Mouse (Mus musculus) heart, embryonic 15.5 days (tissue): ENCODE results near the gene Fmo2. TPM values are rescaled to one million over a fixed set of nuclear protein-coding genes. Genes with fewer than 3 reads are reported as not detected.

Experiments
- ATAC-seq: fragments of 200-750 bp; cut with Nextera tagmentation; replicated peaks from 2 replicates; pipeline ENCODE4 v1.8.0; 2017; ENCODE audit warnings: low read depth, moderate TSS enrichment; ENCODE audit not compliant: insufficient number of reproducible peaks, insufficient read depth, low FRiP score
- H3K27ac ChIP-seq: fragments of 300-500 bp; sonication (generic); 2 replicates; pipeline ENCODE4 v1.5.1; 2015; ENCODE audit warnings: mild to moderate bottlenecking, inconsistent platforms
- H3K27me3 ChIP-seq: fragments of 300-500 bp; sonication (generic); 2 replicates; pipeline ENCODE4 v1.6.1; 2015; ENCODE audit warnings: inconsistent platforms
- H3K36me3 ChIP-seq: fragments of 300-500 bp; sonication (generic); 2 replicates; pipeline ENCODE4 v1.6.1; 2015; ENCODE audit warnings: mild to moderate bottlenecking, inconsistent platforms
- H3K4me1 ChIP-seq: fragments of 300-500 bp; sonication (generic); replicated peaks from 2 replicates; pipeline ENCODE4 v1.6.1; 2015; ENCODE audit warnings: inconsistent platforms
- H3K4me2 ChIP-seq: fragments of 300-500 bp; sonication (generic); 2 replicates; pipeline ENCODE4 v1.6.1; 2015; ENCODE audit warnings: inconsistent platforms, mild to moderate bottlenecking, moderate library complexity
- H3K4me3 ChIP-seq: fragments of 300-500 bp; sonication (generic); 2 replicates; pipeline ENCODE4 v1.5.1; 2015; ENCODE audit warnings: mild to moderate bottlenecking, inconsistent platforms
- H3K9ac ChIP-seq: fragments of 300-500 bp; sonication (generic); 2 replicates; pipeline ENCODE4 v1.6.1; 2015; ENCODE audit warnings: mild to moderate bottlenecking, inconsistent platforms
- H3K9me3 ChIP-seq: fragments of 300-500 bp; sonication (generic); replicated peaks from 2 replicates; pipeline ENCODE4 v1.6.1; 2016; ENCODE audit warnings: inconsistent platforms
- WGBS: fragments of 180-500 bp; shearing (Covaris S2); methylation state at CpG from one replicate; pipeline ENCODE4 v1.1.7; 2015; ENCODE audit warnings: mixed read lengths; 5-methylcytosine and 5-hydroxymethylcytosine counted together
- polyA plus RNA-seq: library from polyadenylated mRNA; unstranded; fragments of >200 nt; fragmentation: Nextera tagmentation; extraction: Ambion mirVana; gene quantifications from 2 replicates; pipeline ENCODE4 v1.2.1, GENCODE M21; 2015

Gene Fmo2
- polyA plus RNA-seq, 1 experiment from 2014 or later, result 8.0 TPM

- Histone ChIP-seq H3K4me1 (no peaks in the 10 kb centered on the region), H3K27me3 (no peaks in the 10 kb centered on the region), H3K4me3 (no peak overlapping the region), H3K36me3 (no peaks in the 10 kb centered on the region), H3K9me3 (no peaks in the 10 kb centered on the region), H3K9ac (no peak overlapping the region), H3K27ac (no peak overlapping the region), H3K4me2 (no peak overlapping the region)
- 85% methylated on average over 7 of the region's 7 CpGs for WGBS
- ATAC-seq, result no peak
These were observed 10.9 kb downstream of the Fmo2 start for GRCm38 (mm10) chr1:162887644-162888043.

GRCm38 (mm10) chr1:162886138-162886816 lies 12.2 kb downstream of the Fmo2 start:
- 81% methylated on average over 11 of the region's 11 CpGs for WGBS
- H3K4me2 ChIP-seq, result no peak overlapping the region
- H3K27me3 ChIP-seq, result no peaks in the 10 kb centered on the region
- H3K9ac ChIP-seq, result no peak overlapping the region
- H3K9me3 ChIP-seq, result no peaks in the 10 kb centered on the region
- no peak overlapping the region for H3K4me3 ChIP-seq
- H3K4me1 ChIP-seq, result no peaks in the 10 kb centered on the region
- ATAC-seq, result no peak
- H3K36me3 ChIP-seq, result no peaks in the 10 kb centered on the region
- no peak overlapping the region for H3K27ac ChIP-seq

GRCm38 (mm10) chr1:162882681-162883080 lies 15.8 kb downstream of the Fmo2 start:
- ATAC-seq, result no peak
- H3K4me2 ChIP-seq, result no peak overlapping the region
- WGBS, result 55% methylated on average over 4 of the region's 4 CpGs

GRCm38 (mm10) chr1:162879595-162880369 lies 18.7 kb downstream of the Fmo2 start:
- no peaks in the 10 kb centered on the region for H3K27me3 ChIP-seq
- ATAC-seq, result peak; percentile 35; the same call in 1 of the 2 replicates
- no peak overlapping the region for H3K27ac ChIP-seq
- 50% methylated on average over 11 of the region's 11 CpGs for WGBS
- no peak overlapping the region for H3K4me3 ChIP-seq
- H3K9me3 ChIP-seq, result no peaks in the 10 kb centered on the region
- no peaks in the 10 kb centered on the region for H3K4me1 ChIP-seq
- H3K4me2 ChIP-seq, result no peak overlapping the region
- no peaks in the 10 kb centered on the region for H3K36me3 ChIP-seq
- H3K9ac ChIP-seq, result no peak overlapping the region

More at GRCm38 (mm10) chr1:162882681-162883080, 15.8 kb downstream of the Fmo2 start:
- no peak overlapping the region for H3K4me3 ChIP-seq
- no peaks in the 10 kb centered on the region for H3K27me3 ChIP-seq
- no peaks in the 10 kb centered on the region for H3K9me3 ChIP-seq
- no peak overlapping the region for H3K27ac ChIP-seq
- no peak overlapping the region for H3K9ac ChIP-seq
- no peaks in the 10 kb centered on the region for H3K36me3 ChIP-seq
- H3K4me1 ChIP-seq, result no peaks in the 10 kb centered on the region

GRCm38 (mm10) chr1:162875091-162875490 lies 23.4 kb downstream of the Fmo2 start:
- Histone ChIP-seq H3K27ac (no peak overlapping the region), H3K4me3 (no peak overlapping the region), H3K4me2 (no peak overlapping the region), H3K4me1 (peaks cover 4% of the 10 kb centered on the region; the same call in 1 of the 2 replicates), H3K27me3 (no peaks in the 10 kb centered on the region), H3K9ac (no peak overlapping the region), H3K9me3 (no peaks in the 10 kb centered on the region), H3K36me3 (no peaks in the 10 kb centered on the region)
- 30% methylated on average over 3 of the region's 3 CpGs for WGBS
- no peak for ATAC-seq

GRCm38 (mm10) chr1:162871701-162872311 lies 26.7 kb downstream of the Fmo2 start:
- no peaks in the 10 kb centered on the region for H3K27me3 ChIP-seq
- 27% methylated on average over 9 of the region's 9 CpGs for WGBS
- H3K27ac ChIP-seq, result no peak overlapping the region
- H3K36me3 ChIP-seq, result no peaks in the 10 kb centered on the region
- no peak overlapping the region for H3K4me2 ChIP-seq
- no peak overlapping the region for H3K4me3 ChIP-seq
- no peak for ATAC-seq
- 0 out of 2 replicates have a peak, but pooled peaks cover 6% of the 10 kb centered on the region for H3K9me3 ChIP-seq
- H3K9ac ChIP-seq, result no peak overlapping the region
- H3K4me1 ChIP-seq, result peaks cover 4% of the 10 kb centered on the region; the same call in 1 of the 2 replicates

GRCm38 (mm10) chr1:162870978-162871377 lies 27.5 kb downstream of the Fmo2 start:
- Histone ChIP-seq H3K9ac (no peak overlapping the region), H3K27me3 (no peaks in the 10 kb centered on the region), H3K36me3 (no peaks in the 10 kb centered on the region), H3K4me1 (peaks cover 4% of the 10 kb centered on the region; the same call in 1 of the 2 replicates), H3K27ac (no peak overlapping the region), H3K9me3 (0 out of 2 replicates have a peak, but pooled peaks cover 6% of the 10 kb centered on the region), H3K4me3 (no peak overlapping the region), H3K4me2 (no peak overlapping the region)
- no peak for ATAC-seq
- WGBS, result 75% methylated on average over 7 of the region's 7 CpGs

GRCm38 (mm10) chr1:162867396-162867795 lies 31.1 kb downstream of the Fmo2 start:
- no peak overlapping the region for H3K4me3 ChIP-seq
- H3K27me3 ChIP-seq, result no peaks in the 10 kb centered on the region
- H3K9ac ChIP-seq, result no peak overlapping the region
- ATAC-seq, result no peak
- 0 out of 2 replicates have a peak, but pooled peaks cover 6% of the 10 kb centered on the region for H3K9me3 ChIP-seq
- H3K4me1 ChIP-seq, result peaks cover 4% of the 10 kb centered on the region; the same call in 1 of the 2 replicates
- H3K36me3 ChIP-seq, result no peaks in the 10 kb centered on the region
- no peak overlapping the region for H3K27ac ChIP-seq
- WGBS, result 75% methylated on average over 4 of the region's 4 CpGs
- no peak overlapping the region for H3K4me2 ChIP-seq

- no peaks in the 10 kb centered on the region for H3K36me3 ChIP-seq
- H3K9ac ChIP-seq, result no peak within 1 kb of the TSS
- 50% methylated on average over 7 of the region's 7 CpGs for WGBS
- no peaks in the 10 kb centered on the region for H3K27me3 ChIP-seq
- no peak within 1 kb of the TSS for H3K4me3 ChIP-seq
- no peak within 1 kb of the TSS for H3K4me2 ChIP-seq
- H3K4me1 ChIP-seq, result no peaks in the 10 kb centered on the region
- H3K27ac ChIP-seq, result no peak within 1 kb of the TSS
- 0 out of 2 replicates have a peak, but pooled peaks cover 6% of the 10 kb centered on the region for H3K9me3 ChIP-seq
- no peak for ATAC-seq
These were observed 32.2 kb downstream of the Fmo2 start, which contains the start of gene Fmo1 for GRCm38 (mm10) chr1:162866280-162866681. Fmo1 (minus strand) TSS chr1:162866610.

GRCm38 (mm10) chr1:162865493-162865830 lies 33.1 kb downstream of the Fmo2 start:
- Histone ChIP-seq H3K4me1 (no peaks in the 10 kb centered on the region), H3K27ac (no peak overlapping the region), H3K4me2 (no peak overlapping the region), H3K9ac (no peak overlapping the region), H3K27me3 (no peaks in the 10 kb centered on the region), H3K4me3 (no peak overlapping the region), H3K9me3 (0 out of 2 replicates have a peak, but pooled peaks cover 6% of the 10 kb centered on the region), H3K36me3 (no peaks in the 10 kb centered on the region)
- ATAC-seq, result no peak
- WGBS, result 48% methylated on average over 3 of the region's 3 CpGs

- Histone ChIP-seq H3K9me3 (0 out of 2 replicates have a peak, but pooled peaks cover 6% of the 10 kb centered on the region), H3K27ac (no peak overlapping the region), H3K4me3 (no peak overlapping the region), H3K27me3 (no peaks in the 10 kb centered on the region), H3K36me3 (no peaks in the 10 kb centered on the region), H3K4me2 (no peak overlapping the region), H3K9ac (no peak overlapping the region), H3K4me1 (no peaks in the 10 kb centered on the region)
- ATAC-seq, result no peak
- WGBS, result 62% methylated on average over 8 of the region's 8 CpGs
These were observed 33.6 kb downstream of the Fmo2 start for GRCm38 (mm10) chr1:162864816-162865492.
